Mouse (Mus musculus): ENCODE measurements at regions not wholly inside any gene's neighbourhood (a gene's known extent, or its start where the extent isn't known, plus 50 kb on each side); places are given as distances from the start of the nearest gene placed in this dataset.

DNA sequence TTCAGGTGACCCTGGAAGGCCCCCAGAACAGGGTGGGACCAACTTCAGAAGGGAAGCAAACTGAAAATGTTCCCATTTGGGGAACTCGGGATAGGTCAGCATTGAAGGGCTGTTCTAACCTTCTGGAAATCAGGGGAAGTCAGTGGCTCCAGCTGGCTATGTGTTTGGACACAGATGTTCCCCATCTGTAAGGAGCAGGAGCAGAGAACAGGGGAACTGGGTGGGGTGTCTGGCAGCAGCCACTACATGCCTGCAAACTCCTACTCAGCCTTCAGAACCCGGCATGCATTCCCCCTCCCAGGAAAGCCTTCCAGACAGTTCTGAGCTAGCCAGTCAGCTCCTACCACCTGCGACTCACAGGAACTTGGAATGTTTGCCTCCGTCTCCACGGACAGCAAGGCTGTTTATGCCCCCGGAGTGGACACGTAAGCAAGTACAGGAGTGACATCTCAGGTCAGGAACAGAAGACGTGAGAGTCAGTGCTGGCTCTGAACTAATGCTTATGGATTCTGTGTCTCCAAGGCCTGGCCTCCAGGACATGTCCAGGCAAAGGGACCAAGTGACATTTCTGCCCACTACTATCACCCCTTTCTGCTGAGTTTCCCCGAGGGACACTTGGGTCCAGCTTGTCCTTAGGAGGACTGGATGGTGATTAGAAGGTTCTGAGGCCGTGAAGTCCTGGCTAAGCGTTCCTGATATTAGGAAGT, 108.6 kb upstream of the Tmem189 start:
- TF ChIP-seq CTCF (IDR thresholded peaks at IDR 0.05; ENCODE audit: low read depth, low read length) (no peak), EP300 (IDR thresholded peaks at IDR 0.05; ENCODE audit: insufficient read depth, low read depth, low read length) (no peak), POLR2A (IDR thresholded peaks at IDR 0.05; ENCODE audit: insufficient read depth, low read length) (no peak)
- no peaks in the 10 kb centered on the region for H3K27me3 ChIP-seq (ENCODE audit: control insufficient read depth, insufficient read depth, low read length, poor library complexity, severe bottlenecking)
- no peak overlapping the region for H3K4me3 ChIP-seq (ENCODE audit: low read depth, low read length)
- no peaks in the 10 kb centered on the region for H3K4me1 ChIP-seq (ENCODE audit: control insufficient read depth, insufficient read depth, low read length)
- H3K9ac ChIP-seq (ENCODE audit: low read depth, poor library complexity, severe bottlenecking) = no peak overlapping the region
- no peaks in the 10 kb centered on the region for H3K36me3 ChIP-seq (ENCODE audit: control insufficient read depth, insufficient read depth, low read length, poor library complexity, severe bottlenecking)
- no peaks in the 10 kb centered on the region for H3K9me3 ChIP-seq (replicated peaks; ENCODE audit: control insufficient read depth, insufficient read depth, low read length, poor library complexity, severe bottlenecking)
- no peak overlapping the region for H3K27ac ChIP-seq (ENCODE audit: insufficient read depth, low read length)

DNA sequence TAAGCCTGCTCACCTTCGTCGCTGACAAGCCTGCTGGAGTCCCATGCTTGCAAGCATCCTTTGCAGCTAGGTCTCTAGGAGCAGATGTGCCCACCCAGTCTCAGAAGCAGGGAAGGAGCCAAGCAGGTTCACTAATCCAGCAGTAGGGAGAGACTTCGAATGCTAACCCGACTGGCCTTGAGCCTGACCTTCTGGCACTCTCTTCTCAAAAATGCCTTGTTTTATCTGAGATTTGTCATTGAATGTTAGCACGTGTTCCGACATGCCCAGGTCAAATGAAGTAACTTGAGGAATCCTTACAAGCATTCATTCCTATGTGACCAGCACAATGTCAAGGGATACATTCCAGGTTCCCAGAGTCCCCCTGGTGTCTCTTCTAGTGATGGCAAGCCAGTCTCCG, 105.9 kb upstream of the Tmem189 start:
- no peaks in the 10 kb centered on the region for H3K9me3 ChIP-seq (replicated peaks; ENCODE audit: control insufficient read depth, insufficient read depth, low read length, poor library complexity, severe bottlenecking)
- H3K4me3 ChIP-seq (ENCODE audit: low read depth, low read length) = no peak overlapping the region
- no peaks in the 10 kb centered on the region for H3K36me3 ChIP-seq (ENCODE audit: control insufficient read depth, insufficient read depth, low read length, poor library complexity, severe bottlenecking)
- no peak overlapping the region for H3K27ac ChIP-seq (ENCODE audit: insufficient read depth, low read length)
- no peak for TF ChIP-seq POLR2A (IDR thresholded peaks at IDR 0.05; ENCODE audit: insufficient read depth, low read length)
- no peak for TF ChIP-seq CTCF (IDR thresholded peaks at IDR 0.05; ENCODE audit: low read depth, low read length)
- TF ChIP-seq EP300 (IDR thresholded peaks at IDR 0.05; ENCODE audit: insufficient read depth, low read depth, low read length) = no peak
- H3K27me3 ChIP-seq (ENCODE audit: control insufficient read depth, insufficient read depth, low read length, poor library complexity, severe bottlenecking) = no peaks in the 10 kb centered on the region
- no peaks in the 10 kb centered on the region for H3K4me1 ChIP-seq (ENCODE audit: control insufficient read depth, insufficient read depth, low read length)
- H3K9ac ChIP-seq (ENCODE audit: low read depth, poor library complexity, severe bottlenecking) = no peak overlapping the region

DNA sequence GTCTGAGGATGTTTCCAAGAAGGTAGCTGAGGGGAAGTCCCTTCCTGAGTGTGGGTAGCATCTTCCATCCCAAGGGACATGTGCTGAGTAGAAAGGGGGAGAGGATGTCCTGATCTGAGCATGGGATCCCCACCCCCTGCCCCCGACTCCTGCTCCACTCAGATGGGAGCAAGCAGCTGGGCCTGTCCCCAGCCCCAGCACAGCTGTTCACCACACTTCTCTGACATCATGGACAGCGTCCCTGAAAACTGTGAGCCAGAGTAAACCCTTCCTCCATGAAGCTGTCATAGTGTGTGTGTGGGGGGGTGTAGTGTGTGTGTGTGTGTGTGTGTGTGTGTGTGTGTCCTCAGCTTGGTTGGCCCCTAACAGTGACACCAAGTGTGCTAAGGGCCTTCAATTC, 104.3 kb upstream of the Tmem189 start:
- no peak overlapping the region for H3K27ac ChIP-seq (ENCODE audit: insufficient read depth, low read length)
- H3K9ac ChIP-seq (ENCODE audit: low read depth, poor library complexity, severe bottlenecking) = no peak overlapping the region
- no peaks in the 10 kb centered on the region for H3K9me3 ChIP-seq (replicated peaks; ENCODE audit: control insufficient read depth, insufficient read depth, low read length, poor library complexity, severe bottlenecking)
- no peak for TF ChIP-seq EP300 (IDR thresholded peaks at IDR 0.05; ENCODE audit: insufficient read depth, low read depth, low read length)
- TF ChIP-seq POLR2A (IDR thresholded peaks at IDR 0.05; ENCODE audit: insufficient read depth, low read length) = no peak
- no peak for TF ChIP-seq CTCF (IDR thresholded peaks at IDR 0.05; ENCODE audit: low read depth, low read length)
- H3K4me3 ChIP-seq (ENCODE audit: low read depth, low read length) = no peak overlapping the region
- H3K27me3 ChIP-seq (ENCODE audit: control insufficient read depth, insufficient read depth, low read length, poor library complexity, severe bottlenecking) = no peaks in the 10 kb centered on the region
- no peaks in the 10 kb centered on the region for H3K4me1 ChIP-seq (ENCODE audit: control insufficient read depth, insufficient read depth, low read length)
- no peaks in the 10 kb centered on the region for H3K36me3 ChIP-seq (ENCODE audit: control insufficient read depth, insufficient read depth, low read length, poor library complexity, severe bottlenecking)

DNA sequence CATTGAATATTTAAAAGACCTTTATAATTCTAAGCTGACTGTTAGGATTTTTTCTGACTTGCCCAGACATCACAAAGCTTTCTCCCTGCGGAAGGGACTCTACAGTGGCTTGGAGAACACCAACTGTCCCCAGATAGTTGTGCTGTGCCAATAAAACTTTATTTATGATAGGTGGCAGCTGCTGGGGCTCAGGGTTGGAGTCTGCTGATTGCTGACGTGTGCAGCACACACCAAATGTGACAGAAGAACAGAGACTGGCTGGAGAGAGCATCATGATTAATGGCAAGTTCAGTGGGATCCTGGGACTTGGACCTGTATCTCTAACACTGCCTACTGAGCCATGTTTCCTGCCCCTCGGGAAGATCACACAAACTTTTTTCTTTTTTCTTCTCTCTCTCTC, 103.1 kb upstream of the Tmem189 start:
- Histone ChIP-seq H3K27ac (ENCODE audit: insufficient read depth, low read length) (no peak overlapping the region), H3K4me3 (ENCODE audit: low read depth, low read length) (no peak overlapping the region), H3K27me3 (ENCODE audit: control insufficient read depth, insufficient read depth, low read length, poor library complexity, severe bottlenecking) (no peaks in the 10 kb centered on the region), H3K36me3 (ENCODE audit: control insufficient read depth, insufficient read depth, low read length, poor library complexity, severe bottlenecking) (no peaks in the 10 kb centered on the region), H3K9me3 (replicated peaks; ENCODE audit: control insufficient read depth, insufficient read depth, low read length, poor library complexity, severe bottlenecking) (no peaks in the 10 kb centered on the region), H3K9ac (ENCODE audit: low read depth, poor library complexity, severe bottlenecking) (no peak overlapping the region), H3K4me1 (ENCODE audit: control insufficient read depth, insufficient read depth, low read length) (no peaks in the 10 kb centered on the region)
- no peak for TF ChIP-seq POLR2A (IDR thresholded peaks at IDR 0.05; ENCODE audit: insufficient read depth, low read length)
- no peak for TF ChIP-seq CTCF (IDR thresholded peaks at IDR 0.05; ENCODE audit: low read depth, low read length)
- TF ChIP-seq EP300 (IDR thresholded peaks at IDR 0.05; ENCODE audit: insufficient read depth, low read depth, low read length) = no peak

DNA sequence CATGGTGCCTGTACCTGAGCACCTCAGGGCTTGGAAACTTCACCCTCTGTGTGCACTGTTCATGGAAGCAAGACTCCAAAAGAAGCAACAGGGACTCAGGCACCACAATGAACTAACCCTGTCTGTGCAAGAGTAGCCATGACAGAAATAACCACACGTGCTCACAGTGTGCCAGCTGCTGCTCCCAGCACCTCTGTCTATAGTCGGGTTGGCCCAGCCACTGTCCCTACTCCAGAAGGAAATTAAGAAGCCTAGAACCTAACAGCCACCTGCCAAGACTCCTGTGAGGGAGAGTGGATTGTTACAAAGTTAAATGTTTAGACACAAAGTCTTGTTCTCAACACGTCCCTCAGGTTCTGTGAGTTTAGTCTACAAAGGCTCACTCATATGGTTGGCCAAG, 102.7 kb upstream of the Tmem189 start:
- H3K9me3 ChIP-seq (replicated peaks; ENCODE audit: control insufficient read depth, insufficient read depth, low read length, poor library complexity, severe bottlenecking) = no peaks in the 10 kb centered on the region
- H3K9ac ChIP-seq (ENCODE audit: low read depth, poor library complexity, severe bottlenecking) = no peak overlapping the region
- no peaks in the 10 kb centered on the region for H3K4me1 ChIP-seq (ENCODE audit: control insufficient read depth, insufficient read depth, low read length)
- no peaks in the 10 kb centered on the region for H3K27me3 ChIP-seq (ENCODE audit: control insufficient read depth, insufficient read depth, low read length, poor library complexity, severe bottlenecking)
- no peaks in the 10 kb centered on the region for H3K36me3 ChIP-seq (ENCODE audit: control insufficient read depth, insufficient read depth, low read length, poor library complexity, severe bottlenecking)
- TF ChIP-seq POLR2A (IDR thresholded peaks at IDR 0.05; ENCODE audit: insufficient read depth, low read length) (no peak), EP300 (IDR thresholded peaks at IDR 0.05; ENCODE audit: insufficient read depth, low read depth, low read length) (no peak), CTCF (IDR thresholded peaks at IDR 0.05; ENCODE audit: low read depth, low read length) (no peak)
- no peak overlapping the region for H3K27ac ChIP-seq (ENCODE audit: insufficient read depth, low read length)
- H3K4me3 ChIP-seq (ENCODE audit: low read depth, low read length) = no peak overlapping the region

DNA sequence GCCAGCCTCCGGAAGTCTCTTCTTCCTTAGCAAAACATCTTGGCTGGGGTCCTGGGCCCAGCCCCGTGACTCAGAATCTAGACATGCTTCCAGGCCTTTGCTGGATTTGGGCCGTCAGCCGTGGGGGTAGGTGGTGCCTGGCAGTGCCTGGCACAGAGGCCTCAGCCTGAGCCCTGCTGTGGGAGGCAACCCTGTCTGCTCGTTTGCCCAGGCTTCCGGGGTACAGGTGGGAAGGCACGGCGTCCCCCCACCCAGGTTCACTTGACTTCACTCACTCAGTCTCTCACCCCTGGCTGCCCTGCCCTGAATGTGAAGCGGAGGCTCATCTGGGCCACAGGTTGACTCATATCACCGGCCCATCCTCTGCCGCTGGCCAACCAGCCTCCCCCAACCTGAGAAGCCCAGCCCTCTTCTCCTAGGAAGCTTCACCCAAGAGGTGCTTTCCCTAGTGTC, 99.9 kb upstream of the Tmem189 start:
- Histone ChIP-seq H3K9me3 (replicated peaks; ENCODE audit: control insufficient read depth, insufficient read depth, low read length, poor library complexity, severe bottlenecking) (no peaks in the 10 kb centered on the region), H3K9ac (ENCODE audit: low read depth, poor library complexity, severe bottlenecking) (no peak overlapping the region), H3K4me3 (ENCODE audit: low read depth, low read length) (no peak overlapping the region), H3K4me1 (ENCODE audit: control insufficient read depth, insufficient read depth, low read length) (no peaks in the 10 kb centered on the region), H3K36me3 (ENCODE audit: control insufficient read depth, insufficient read depth, low read length, poor library complexity, severe bottlenecking) (no peaks in the 10 kb centered on the region), H3K27ac (ENCODE audit: insufficient read depth, low read length) (no peak overlapping the region), H3K27me3 (ENCODE audit: control insufficient read depth, insufficient read depth, low read length, poor library complexity, severe bottlenecking) (no peaks in the 10 kb centered on the region)
- no peak for TF ChIP-seq POLR2A (IDR thresholded peaks at IDR 0.05; ENCODE audit: insufficient read depth, low read length)
- no peak for TF ChIP-seq EP300 (IDR thresholded peaks at IDR 0.05; ENCODE audit: insufficient read depth, low read depth, low read length)
- TF ChIP-seq CTCF (IDR thresholded peaks at IDR 0.05; ENCODE audit: low read depth, low read length) = no peak
